Mouse (Mus musculus) large intestine, adult 2 months (tissue): ENCODE results near the gene Mdfic. TPM values are rescaled to one million over a fixed set of nuclear protein-coding genes. Genes with fewer than 3 reads are reported as not detected.

ENCODE experiments used
- DNase-seq: peaks from one replicate; pipeline ENCODE4 v3.0.0-alpha.2; 2012; ENCODE audit warnings: low read depth, low spot score
- WGBS: fragments of 180-500 bp; shearing (Covaris S2); methylation state at CpG from one replicate; pipeline ENCODE4 v1.1.7; 2018; 5-methylcytosine and 5-hydroxymethylcytosine counted together
- polyA plus RNA-seq: library from polyadenylated mRNA; depleted of rRNA; stranded (reverse); fragments of >200 nt; gene quantifications from 2 replicates; pipeline ENCODE4 v1.2.3, GENCODE M21; 2012

The Mdfic gene
- polyA plus RNA-seq, 1 experiment: 2.3 TPM

- DNase-seq: no peak
- WGBS: 45% methylated on average over 5 of the region's 5 CpGs
Measured at GRCm38 (mm10) chr6:15738331-15738943, 18.0 kb downstream of the Mdfic start.

DNA sequence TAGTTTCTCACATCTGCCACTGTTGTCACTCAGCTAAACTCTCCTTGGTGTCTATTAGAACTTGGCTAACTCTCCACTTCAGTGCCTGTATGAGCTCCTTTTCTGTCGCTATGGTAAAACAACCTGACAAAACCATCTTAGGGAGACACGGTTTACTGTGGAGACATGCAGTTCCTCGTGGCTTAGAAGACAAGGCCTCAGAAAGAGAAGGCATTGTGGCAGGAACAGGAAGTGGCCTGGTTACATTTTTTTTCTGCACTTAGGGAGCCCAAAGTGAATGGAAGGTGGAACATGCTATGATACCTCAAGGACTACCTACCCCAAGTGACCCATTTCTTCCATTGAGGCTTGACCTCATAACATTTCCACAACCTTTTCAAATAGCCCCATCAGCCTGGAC is 18.7 kb downstream of the Mdfic start:
- WGBS: 82% methylated on average over 3 of the region's 3 CpGs

GRCm38 (mm10) chr6:15742591-15743149 is 22.2 kb downstream of the Mdfic start:
- WGBS: 83% methylated on average over 6 of the region's 6 CpGs

More for the DNA sequence above, 18.7 kb downstream of the Mdfic start:
- DNase-seq: no peak

DNA sequence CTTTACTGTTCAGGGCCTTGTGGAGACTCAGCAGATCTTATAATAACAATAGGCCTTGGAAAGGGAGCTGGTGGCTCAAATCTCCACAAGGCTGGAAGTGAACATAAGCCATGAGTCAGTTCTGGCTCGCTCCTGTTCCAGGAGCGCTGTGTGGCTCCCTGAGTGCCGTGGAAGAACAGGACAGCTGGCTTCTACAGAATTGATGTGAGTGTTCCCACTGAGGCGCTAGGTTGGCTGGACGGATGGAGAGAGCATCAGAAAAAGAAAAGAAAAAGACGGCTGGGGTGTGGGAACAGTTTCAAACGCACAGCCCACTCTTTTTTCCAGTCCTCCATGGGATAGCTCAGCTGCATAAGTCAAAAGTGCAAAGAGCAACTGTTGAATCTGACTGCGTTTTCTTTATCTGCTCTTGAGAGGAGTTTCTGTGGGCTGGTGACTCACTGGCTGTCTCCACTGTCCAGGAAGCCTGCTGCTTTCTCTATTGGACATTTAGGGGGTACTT is 22.9 kb downstream of the Mdfic start:
- 56% methylated on average over 8 of the region's 8 CpGs for WGBS
- DNase-seq: no peak

More at GRCm38 (mm10) chr6:15742591-15743149, 22.2 kb downstream of the Mdfic start:
- no peak for DNase-seq

DNA sequence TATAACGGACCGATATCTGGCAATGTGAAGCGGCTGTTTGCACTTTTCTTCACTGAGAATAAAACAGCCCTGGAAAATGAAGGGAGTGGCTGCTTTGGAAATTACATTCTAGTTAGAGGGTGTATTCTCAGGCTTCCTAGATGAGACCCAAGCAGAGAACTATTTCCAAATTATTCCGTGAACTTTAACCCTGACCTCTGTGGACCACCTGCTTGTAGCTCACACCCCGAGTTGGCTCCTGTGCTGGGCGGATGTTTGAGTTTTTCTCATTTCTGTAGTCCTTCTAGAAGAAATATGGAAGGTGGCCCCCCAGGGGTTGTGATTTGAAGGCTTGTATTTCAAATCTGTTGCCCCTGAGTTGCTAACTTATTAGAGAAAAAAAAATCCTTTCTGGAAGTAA is 23.3 kb downstream of the Mdfic start:
- WGBS: 65% methylated on average over 6 of the region's 6 CpGs
- DNase-seq: no peak

GRCm38 (mm10) chr6:15745313-15745712 is 24.9 kb downstream of the Mdfic start:
- 90% methylated on average over 6 of the region's 6 CpGs for WGBS
- no peak for DNase-seq

DNA sequence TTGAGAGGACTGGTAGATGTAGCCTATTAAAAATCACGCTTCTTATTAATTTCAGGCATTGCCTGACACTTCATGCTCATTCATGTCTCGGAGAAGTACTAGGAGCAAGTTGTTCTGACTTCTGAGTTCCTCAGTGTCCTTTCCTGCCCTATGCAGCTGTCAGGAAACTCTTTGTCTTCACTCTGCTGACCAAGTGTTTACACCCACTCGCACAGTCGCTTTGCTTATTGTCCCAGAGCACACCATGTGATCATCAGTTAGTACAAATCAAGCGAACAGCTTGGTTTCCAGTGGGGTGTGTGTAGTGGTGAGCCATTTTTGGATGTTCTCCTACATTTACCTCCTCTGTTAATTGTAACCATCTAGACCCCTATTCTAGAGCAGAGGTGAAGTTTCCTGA is 25.4 kb downstream of the Mdfic start:
- 83% methylated on average over 5 of the region's 5 CpGs for WGBS
- DNase-seq: no peak

DNA sequence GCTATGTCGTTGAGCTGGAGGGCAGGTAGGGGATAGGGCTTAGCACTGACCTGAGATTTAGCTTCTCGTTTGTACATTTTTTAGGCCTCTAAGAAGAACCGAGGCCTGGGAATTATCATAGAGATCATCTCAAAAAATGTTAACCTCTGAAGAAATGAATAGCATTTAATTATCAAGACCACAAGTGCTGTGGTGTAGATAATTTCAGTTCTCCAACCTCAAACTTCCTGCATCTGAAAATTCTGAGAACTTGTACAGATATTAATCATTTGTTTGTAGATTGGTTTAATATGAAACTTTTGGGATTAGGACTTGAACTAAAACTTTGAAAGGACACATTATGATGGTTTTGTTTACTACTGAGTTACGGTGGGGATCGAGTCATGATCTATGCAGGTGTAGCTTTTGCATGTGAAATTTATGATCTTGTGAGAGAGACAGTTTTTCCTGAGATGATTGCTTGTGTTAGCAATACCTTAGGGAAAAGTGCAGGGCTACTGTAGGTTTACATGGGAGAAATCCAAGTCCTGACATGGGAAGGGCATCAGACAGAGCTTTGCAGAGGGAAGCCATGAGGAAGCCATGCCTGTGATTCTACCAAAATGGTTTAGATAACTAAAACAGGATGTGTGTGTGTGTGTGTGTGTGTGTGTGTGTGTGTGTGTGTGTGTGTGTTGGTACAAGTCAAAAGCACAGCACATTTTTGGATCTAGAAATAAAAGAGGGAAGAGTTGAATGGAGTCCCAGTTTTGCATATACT is 27.1 kb downstream of the Mdfic start:
- DNase-seq: no peak
- 86% methylated on average over 5 of the region's 5 CpGs for WGBS

DNA sequence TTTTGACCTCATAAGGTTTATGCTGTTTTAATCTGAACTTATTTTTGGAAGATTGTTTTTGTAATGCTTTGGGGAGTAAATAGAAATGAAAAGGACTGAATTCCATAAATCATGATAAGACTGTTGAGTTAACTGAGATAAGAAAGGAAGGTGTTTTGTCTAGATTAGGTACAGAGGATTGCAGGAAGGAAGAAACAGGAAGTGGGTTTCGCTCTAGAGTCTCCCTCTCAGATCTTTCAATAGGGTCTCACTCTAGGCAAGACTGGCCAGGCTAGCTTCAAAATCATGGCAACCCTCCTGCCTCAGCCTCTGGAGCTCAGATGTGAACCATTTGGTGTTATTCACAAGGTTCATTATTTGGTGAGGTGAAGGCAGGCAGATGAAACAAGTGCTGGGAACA is 27.8 kb downstream of the Mdfic start:
- DNase-seq: no peak
- 96% methylated on average over 1 of the region's 1 CpGs for WGBS

DNA sequence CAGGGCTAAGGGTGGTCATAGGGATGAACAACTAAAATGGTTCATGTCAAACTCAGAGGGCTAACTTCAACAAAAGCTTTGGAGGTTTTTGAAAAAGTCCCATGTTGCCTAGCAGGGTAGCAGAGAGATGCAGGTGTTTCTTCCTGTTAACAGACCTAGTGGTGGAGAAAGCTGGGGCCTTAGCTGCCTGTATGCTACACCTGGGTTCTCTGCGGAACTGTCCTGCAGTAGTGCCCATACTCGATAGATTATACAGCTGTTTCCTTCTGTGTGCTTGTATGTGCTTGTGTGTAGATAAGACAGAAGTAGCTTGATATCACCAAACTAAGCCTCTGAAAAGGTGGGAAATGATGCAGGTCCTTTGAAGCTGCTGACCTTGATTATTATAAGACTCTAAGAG is 28.5 kb downstream of the Mdfic start:
- 97% methylated on average over 2 of the region's 2 CpGs for WGBS
- no peak for DNase-seq

GRCm38 (mm10) chr6:15750101-15750500 is 29.6 kb downstream of the Mdfic start:
- WGBS: 76% methylated on average over 5 of the region's 5 CpGs
- DNase-seq: no peak

DNA sequence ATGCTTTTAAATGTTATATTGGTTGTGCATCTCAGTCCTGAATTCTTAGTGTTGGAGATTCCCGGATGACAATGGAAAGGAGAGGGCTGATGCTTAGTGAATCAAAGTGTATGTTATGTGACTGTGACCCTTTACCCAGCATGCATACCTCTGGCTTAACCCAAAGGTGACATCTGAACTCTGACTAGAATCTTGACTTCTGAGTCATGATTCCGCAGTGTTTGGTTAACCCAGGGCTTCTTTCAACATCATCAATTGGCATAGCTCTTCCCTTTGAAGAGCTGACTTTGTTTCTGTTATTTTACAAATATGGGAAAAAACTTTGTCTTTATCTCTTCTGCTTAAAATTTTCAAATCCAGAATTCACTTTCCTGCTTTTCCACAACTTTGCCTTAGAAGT is 30.9 kb downstream of the Mdfic start:
- DNase-seq: no peak
- 92% methylated on average over 2 of the region's 2 CpGs for WGBS

- DNase-seq: no peak
- 87% methylated on average over 5 of the region's 5 CpGs for whole genome bisulfite sequencing
Measured at GRCm38 (mm10) chr6:15752160-15752559, 31.7 kb downstream of the Mdfic start.

DNA sequence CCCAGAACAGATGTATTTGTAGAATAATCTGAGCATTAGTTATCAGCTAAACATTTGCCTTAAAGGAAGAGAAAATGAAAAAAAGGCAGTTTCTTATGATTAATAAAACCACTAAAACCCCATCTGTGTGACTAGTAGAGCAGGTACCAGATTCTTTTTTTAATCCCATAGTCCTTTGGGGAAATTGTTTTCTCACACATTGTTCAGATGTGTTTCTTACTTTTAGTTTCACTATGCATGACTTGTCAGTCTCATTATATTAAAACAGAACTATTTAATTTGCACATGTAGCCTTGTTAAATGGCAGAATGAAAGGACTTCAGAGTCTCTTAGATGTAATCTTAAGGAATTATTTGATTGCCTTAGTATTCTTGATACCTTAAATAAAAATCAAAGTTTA is 32.7 kb downstream of the Mdfic start:
- no peak for DNase-seq

- WGBS: 54% methylated on average over 3 of the region's 3 CpGs
- no peak for DNase-seq
Measured at GRCm38 (mm10) chr6:15758394-15758793, 37.9 kb downstream of the Mdfic start.

- no peak for DNase-seq
- 77% methylated on average over 6 of the region's 6 CpGs for WGBS
Measured at GRCm38 (mm10) chr6:15760750-15761149, 40.3 kb downstream of the Mdfic start.

GRCm38 (mm10) chr6:15764039-15764438 is 43.6 kb downstream of the Mdfic start:
- DNase-seq: no peak
- WGBS: 54% methylated on average over 7 of the region's 7 CpGs

- 94% methylated on average over 6 of the region's 6 CpGs for WGBS
- DNase-seq: no peak
Measured at GRCm38 (mm10) chr6:15767460-15767859, 47.0 kb downstream of the Mdfic start.

GRCm38 (mm10) chr6:15770128-15770527 is 49.7 kb downstream of the Mdfic start:
- WGBS: 62% methylated on average over 8 of the region's 8 CpGs
- no peak for DNase-seq

- DNase-seq: no peak
- WGBS: 81% methylated on average over 3 of the region's 3 CpGs
Measured at GRCm38 (mm10) chr6:15777070-15777469, 56.6 kb downstream of the Mdfic start.

DNA sequence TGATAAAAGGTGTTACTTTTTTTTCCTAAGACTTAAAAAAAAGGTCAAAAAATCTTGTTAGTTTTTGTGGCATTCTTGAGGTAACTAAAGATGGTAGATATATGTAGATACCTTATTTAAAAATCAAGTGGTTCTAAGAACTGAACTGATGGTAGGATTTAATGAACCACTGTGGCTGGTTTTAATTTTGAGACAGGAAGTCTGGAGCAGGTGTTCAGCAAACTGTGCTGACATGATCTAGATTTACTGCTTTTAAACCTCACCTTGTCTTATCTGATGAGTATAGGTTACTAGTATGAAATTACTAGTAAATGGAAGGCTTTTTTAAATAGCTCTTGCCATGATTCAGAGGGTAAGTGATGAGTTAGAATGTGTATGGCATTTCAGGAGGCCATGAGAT is 59.7 kb downstream of the Mdfic start:
- no peak for DNase-seq
